Mouse (Mus musculus) spleen, embryonic (tissue): ENCODE measurements around the gene Slc23a2.

Experiments used
- CTCF ChIA-PET: fragments of 350-600 bp; sonication (Branson Sonifier 250); formaldehyde crosslinking; loops from one replicate; lab custom pipeline; 2022; lab: Charles Lee

Slc23a2 gene

DNA sequence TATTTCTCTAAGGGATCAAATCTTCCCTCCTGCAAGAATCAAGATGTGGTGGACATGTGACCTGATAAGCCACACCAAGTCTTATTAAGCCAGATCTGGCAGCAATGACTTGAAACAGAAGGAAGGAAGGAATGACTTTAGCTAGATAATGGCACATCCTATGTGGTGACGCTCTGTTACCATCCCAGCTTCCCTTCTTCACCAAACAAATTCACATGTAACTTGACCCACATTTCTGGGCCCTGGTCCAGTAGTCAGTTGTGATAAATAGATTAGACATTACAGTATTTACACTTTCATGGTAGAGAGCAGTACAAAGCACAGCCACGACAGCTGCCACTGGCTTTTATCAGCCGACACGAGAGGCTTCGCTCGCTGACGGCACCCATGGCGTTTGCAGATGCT is 89.6 kb downstream of the Slc23a2 start:
- CTCF ChIA-PET, result no interaction called here

DNA sequence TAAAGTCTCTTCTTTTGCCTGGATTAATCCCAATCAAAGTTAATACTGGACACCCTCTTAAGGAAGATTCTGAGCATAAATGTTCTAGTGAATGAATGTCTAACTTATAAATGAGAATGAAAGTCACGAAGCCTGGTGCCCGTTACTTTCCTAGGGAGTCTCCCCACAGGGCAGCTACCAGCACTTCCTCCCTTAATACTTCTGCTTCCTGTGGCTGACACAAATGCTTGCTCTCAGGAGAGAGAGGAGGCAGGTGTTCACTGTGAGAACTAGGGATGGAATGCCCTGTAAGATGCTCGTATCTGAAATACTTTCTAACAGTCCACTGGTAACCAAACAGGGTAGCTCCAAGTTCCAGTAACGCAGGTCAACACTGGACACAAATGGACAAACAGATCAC is 91.1 kb downstream of the Slc23a2 start:
- CTCF ChIA-PET, result no interaction called here

- CTCF ChIA-PET, result interaction anchor here (1.0 kb wide), 1 partner anchor 69 kb away, joined by 3 read pairs; no protein-coding TSS in a partner anchor
These were observed 93.1 kb downstream of the Slc23a2 start for GRCm38 (mm10) chr2:132051798-132052197.

DNA sequence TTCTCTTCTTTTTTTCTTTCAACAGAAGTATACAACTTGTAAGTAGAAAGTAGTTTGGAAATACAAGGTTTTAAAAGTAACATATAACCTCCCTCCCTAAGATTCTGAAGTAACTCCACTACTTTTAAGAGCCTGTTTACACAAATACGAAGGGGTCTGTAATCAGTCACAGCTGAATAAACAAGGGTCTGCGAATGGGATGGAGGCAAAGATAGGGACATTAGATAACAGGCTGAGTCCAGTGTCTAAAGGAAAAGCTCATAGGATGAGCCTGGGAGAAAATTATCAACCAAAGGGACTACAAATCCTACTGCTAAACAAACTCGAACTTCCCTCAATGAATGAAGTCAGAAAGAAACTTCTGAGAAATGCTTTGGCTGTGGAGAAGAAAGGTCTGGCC is 95.0 kb downstream of the Slc23a2 start:
- CTCF ChIA-PET, result no interaction called here

GRCm38 (mm10) chr2:132049491-132049890 is 95.4 kb downstream of the Slc23a2 start:
- CTCF ChIA-PET, result no interaction called here

DNA sequence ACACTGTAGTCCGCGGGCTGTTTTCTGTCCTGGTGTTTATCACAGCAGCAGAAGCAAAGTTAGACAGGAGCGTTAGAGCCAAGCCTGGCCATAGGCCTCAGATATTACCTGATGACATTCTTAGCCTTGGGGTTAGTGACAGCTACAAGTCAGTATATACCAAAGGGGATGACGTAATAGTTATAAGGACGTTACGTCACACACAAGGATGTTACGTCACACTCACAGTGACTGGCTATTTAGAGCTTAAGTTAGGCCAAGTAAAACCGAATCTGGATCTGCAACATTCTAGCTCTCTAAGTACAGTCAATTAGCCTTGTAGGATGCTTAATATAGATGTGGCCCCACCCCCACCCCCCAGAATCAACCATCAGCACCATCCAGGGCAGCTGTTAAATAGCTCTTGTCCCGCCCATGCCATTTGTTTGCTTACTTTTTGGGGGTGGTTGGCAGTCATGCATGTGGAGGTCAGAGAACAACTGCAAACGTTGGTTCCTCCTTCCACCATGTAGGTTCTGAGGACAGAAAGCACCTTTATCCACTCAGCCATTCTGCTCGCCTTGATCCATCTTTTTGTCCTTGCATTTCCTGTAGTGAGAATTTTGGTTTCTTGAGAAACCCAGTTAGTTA is 96.7 kb downstream of the Slc23a2 start:
- CTCF ChIA-PET, result interaction anchor here (0.9 kb wide), 1 partner anchor 11 kb away, joined by 3 read pairs; no protein-coding TSS in a partner anchor

GRCm38 (mm10) chr2:132047364-132047763 is 97.5 kb downstream of the Slc23a2 start:
- CTCF ChIA-PET, result no interaction called here

GRCm38 (mm10) chr2:132046659-132047058 is 98.2 kb downstream of the Slc23a2 start:
- CTCF ChIA-PET, result no interaction called here

GRCm38 (mm10) chr2:132044320-132045274 is 100.3 kb downstream of the Slc23a2 start:
- CTCF ChIA-PET, result no interaction called here

DNA sequence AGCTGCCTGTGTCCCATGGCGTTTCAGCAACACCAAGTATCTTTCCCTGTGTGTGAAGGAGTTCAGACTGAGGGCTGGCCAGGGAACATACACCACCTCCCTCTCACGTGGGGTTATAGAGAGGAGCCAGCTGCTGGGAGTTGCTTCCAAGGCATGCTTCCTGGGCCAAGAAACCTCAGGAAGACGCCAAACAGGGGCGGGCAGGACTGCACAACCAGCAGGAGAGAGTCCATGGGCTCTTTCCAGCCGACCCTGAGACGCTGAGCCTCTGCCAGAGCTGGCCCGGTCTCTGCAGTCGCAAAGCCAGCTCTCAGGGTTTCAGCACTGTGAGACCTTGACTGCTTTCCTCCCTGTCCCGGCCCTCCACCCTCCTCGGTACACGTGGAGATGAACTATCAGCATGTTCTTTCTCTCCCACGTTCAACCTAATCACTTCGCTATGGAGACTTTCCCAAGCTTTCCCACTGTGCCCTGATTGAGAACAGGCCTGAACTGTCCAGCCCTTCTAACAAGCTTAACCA is 101.7 kb downstream of the Slc23a2 start:
- CTCF ChIA-PET, result interaction anchor here (0.6 kb wide), 1 partner anchor 11 kb away, joined by 3 read pairs; no protein-coding TSS in a partner anchor

GRCm38 (mm10) chr2:132039894-132040293 is 105.0 kb downstream of the Slc23a2 start:
- CTCF ChIA-PET, result interaction anchor here (0.9 kb wide), 1 partner anchor 35 kb away, joined by 3 read pairs; no protein-coding TSS in a partner anchor

DNA sequence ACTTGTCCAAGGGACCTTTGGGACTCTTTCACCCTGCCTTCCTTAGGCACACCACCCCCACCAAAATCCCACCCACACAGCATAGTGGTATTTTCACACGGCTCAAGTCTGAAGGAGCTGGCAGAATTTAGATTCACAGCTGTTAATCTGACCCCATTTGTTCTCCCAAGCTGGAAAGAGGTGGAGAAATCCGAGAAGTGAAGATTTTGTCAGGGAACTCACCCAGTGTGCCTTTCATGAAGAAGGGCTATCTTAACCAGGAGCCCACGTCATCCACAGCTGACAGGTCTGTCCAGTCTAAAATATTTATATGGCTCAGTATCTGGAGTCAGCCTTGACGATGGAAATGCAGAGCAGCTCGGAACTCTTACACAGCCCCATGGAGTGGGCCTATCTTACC is 108.6 kb downstream of the Slc23a2 start:
- CTCF ChIA-PET, result no interaction called here

GRCm38 (mm10) chr2:132035470-132035835 is 109.5 kb downstream of the Slc23a2 start:
- CTCF ChIA-PET, result interaction anchor here (0.6 kb wide), 1 partner anchor 356 kb away, joined by 4 read pairs; no protein-coding TSS in a partner anchor

DNA sequence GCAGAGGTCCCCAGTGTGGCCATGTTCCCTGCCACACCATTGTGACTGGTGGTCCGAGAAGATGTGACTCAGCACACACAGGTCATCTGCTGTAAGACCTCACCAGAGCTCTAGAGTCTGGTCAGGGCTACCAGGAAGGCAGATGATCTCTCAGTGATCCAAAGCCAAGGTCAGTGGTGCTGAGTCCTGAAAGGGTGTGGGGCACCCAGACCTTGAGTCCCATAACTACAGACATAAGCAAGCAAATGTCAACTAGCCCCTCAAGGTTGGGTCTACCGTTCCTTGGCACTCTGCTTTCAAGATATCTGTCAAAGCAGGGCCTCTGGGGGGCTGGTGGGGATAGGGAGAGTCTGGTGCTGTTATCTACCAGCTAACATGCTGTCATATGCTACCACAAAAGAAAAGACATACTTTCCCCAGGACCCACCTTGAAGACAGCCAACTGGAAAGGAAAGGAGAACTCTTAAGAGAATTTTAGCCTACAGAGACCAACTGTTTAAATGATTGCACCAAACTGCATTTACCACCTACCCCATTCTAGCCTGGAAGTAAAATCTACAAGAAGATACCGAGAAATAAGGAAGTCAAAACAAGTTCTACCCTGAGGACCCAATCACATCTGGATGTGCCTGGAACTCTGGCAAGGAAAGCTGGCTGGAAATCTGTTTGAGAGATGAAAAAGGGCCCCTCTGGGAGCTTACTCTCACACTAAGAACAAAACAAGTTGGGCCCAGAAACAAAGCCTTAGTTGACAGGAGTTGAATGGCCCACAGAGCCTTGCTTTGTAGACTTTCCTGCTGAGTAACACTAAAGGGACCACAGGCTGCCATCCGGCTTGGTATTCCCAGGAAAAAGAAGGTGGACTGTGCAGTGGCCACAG is 110.1 kb downstream of the Slc23a2 start:
- CTCF ChIA-PET, result no interaction called here

GRCm38 (mm10) chr2:132031364-132032095 is 113.4 kb downstream of the Slc23a2 start:
- CTCF ChIA-PET, result interaction anchor here (0.6 kb wide), 2 partner anchors 11 to 219 kb away, joined by 3 to 4 read pairs; no protein-coding TSS in a partner anchor

- CTCF ChIA-PET, result no interaction called here
These were observed 114.2 kb downstream of the Slc23a2 start for GRCm38 (mm10) chr2:132030418-132031363.

DNA sequence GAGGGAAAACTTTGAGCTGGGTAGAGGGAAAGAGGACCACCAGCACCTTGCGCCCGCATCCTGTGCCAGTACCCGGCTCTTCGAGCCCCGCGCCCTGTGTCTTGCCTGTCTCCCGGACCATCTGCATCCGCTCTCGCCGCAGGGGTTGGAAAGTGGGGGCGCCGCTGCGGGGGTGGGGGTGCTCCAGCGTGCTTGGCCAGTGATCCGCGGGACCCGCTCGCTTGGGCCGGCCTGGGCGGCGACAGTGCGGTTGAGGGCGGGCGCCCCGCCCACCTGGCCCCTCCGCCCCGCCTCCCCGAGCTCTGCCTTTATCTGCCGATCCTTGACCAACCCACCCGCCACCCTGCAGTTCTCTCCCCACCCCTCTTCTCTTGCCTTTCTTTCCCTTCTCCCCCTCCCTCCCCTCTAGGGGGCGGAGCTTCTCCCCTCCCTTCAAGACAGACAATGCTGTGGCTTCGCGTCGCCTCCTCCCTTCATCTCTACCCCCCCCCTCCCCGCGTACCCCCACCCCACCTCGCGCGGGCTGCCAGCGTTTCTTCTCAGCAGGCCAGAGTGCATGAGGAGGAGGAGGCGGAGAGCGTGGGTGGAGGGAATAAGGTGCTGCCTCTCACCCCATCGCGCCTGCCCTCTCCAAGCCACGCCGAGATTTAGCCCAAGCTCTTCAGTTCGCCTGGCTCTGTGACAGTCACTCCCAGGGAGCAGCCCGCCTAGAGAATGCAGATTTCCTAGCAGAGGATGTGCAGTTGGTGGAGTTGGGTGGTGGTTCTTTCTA is 115.1 kb downstream of the Slc23a2 start, which contains the start of gene Rassf2:
Gene Rassf2, minus strand, starts transcription at position 613 of the 772 bp plus-strand sequence.
- CTCF ChIA-PET, result no interaction called here

- CTCF ChIA-PET, result interaction anchor here (1.0 kb wide), 1 partner anchor 9 kb away, joined by 4 read pairs; no protein-coding TSS in a partner anchor
These were observed 115.9 kb downstream of the Slc23a2 start for GRCm38 (mm10) chr2:132028894-132029605.
